Mouse (Mus musculus) embryonic facial prominence, embryonic 11.5 days (tissue): ENCODE results near the gene Crx. TPM values are rescaled to one million over a fixed set of nuclear protein-coding genes. Genes with fewer than 3 reads are reported as not detected.

Experiments used
- ATAC-seq: fragments of 200-750 bp; cut with Nextera tagmentation; replicated peaks from 2 replicates; pipeline ENCODE4 v1.8.0; 2017; ENCODE audit warnings: low read depth; ENCODE audit not compliant: insufficient number of reproducible peaks, low FRiP score, low TSS enrichment
- DNase-seq: peaks from one replicate; pipeline ENCODE4 v3.0.0-alpha.2; 2015; ENCODE audit warnings: low spot score
- H3K27ac ChIP-seq: fragments of 300-500 bp; sonication (generic); replicated peaks from 2 replicates; pipeline ENCODE4 v1.5.1; 2014; ENCODE audit warnings: mild to moderate bottlenecking, low read depth, low read length, control low read depth
- H3K27me3 ChIP-seq: fragments of 300-500 bp; sonication (generic); 2 replicates; pipeline ENCODE4 v1.6.1; 2014; ENCODE audit warnings: mild to moderate bottlenecking, low read length, moderate library complexity, mixed read lengths; ENCODE audit not compliant: control insufficient read depth, insufficient read depth
- H3K36me3 ChIP-seq: fragments of 300-500 bp; sonication (generic); replicated peaks from 2 replicates; pipeline ENCODE4 v1.6.1; 2014; ENCODE audit warnings: low read depth, mild to moderate bottlenecking, low read length, moderate library complexity, mixed read lengths; ENCODE audit not compliant: control insufficient read depth, insufficient read depth
- H3K4me1 ChIP-seq: fragments of 300-500 bp; sonication (generic); 2 replicates; pipeline ENCODE4 v1.6.1; 2014; ENCODE audit warnings: low read length, mixed read lengths; ENCODE audit not compliant: control insufficient read depth, insufficient read depth
- H3K4me2 ChIP-seq: fragments of 300-500 bp; sonication (generic); 2 replicates; pipeline ENCODE4 v1.6.1; 2014; ENCODE audit warnings: low read depth, mild to moderate bottlenecking, control low read depth, low read length, moderate library complexity
- H3K4me3 ChIP-seq: fragments of 300-500 bp; sonication (generic); 2 replicates; pipeline ENCODE4 v1.5.1; 2014; ENCODE audit warnings: low read depth, low read length, control low read depth
- H3K9ac ChIP-seq: fragments of 300-500 bp; sonication (generic); replicated peaks from 2 replicates; pipeline ENCODE4 v1.6.1; 2014; ENCODE audit warnings: mild to moderate bottlenecking, control low read depth, low read length
- H3K9me3 ChIP-seq: fragments of 300-500 bp; sonication (generic); replicated peaks from 2 replicates; pipeline ENCODE4 v1.6.1; 2016; ENCODE audit warnings: mild to moderate bottlenecking, low read length, inconsistent platforms, mixed read lengths; ENCODE audit not compliant: control insufficient read depth
- WGBS: fragments of 180-500 bp; shearing (Covaris S2); extraction: QIAGEN DNeasy Blood & Tissue Kit; methylation state at CpG from one replicate; pipeline ENCODE4 v1.1.7; 2014; 5-methylcytosine and 5-hydroxymethylcytosine counted together
- polyA plus RNA-seq: library from polyadenylated mRNA; unstranded; fragments of >200 nt; fragmentation: Nextera tagmentation; extraction: Ambion mirVana; gene quantifications from 2 replicates; pipeline ENCODE4 v1.2.1, GENCODE M21; 2014

The Crx gene
- polyA plus RNA-seq, 1 experiment from 2014 or later, result 0.10 TPM

- DNase-seq, result no peak
- 81% methylated on average over 9 of the region's 9 CpGs for WGBS
- H3K9ac ChIP-seq, result no peak overlapping the region
- H3K36me3 ChIP-seq, result no peaks in the 10 kb centered on the region
- no peaks in the 10 kb centered on the region for H3K27me3 ChIP-seq
- ATAC-seq, result no peak
- no peak overlapping the region for H3K27ac ChIP-seq
- no peak overlapping the region for H3K4me2 ChIP-seq
- H3K4me3 ChIP-seq, result no peak overlapping the region
- H3K4me1 ChIP-seq, result no peaks in the 10 kb centered on the region
- H3K9me3 ChIP-seq, result no peaks in the 10 kb centered on the region
Observed at GRCm38 (mm10) chr7:15901366-15902048, 21.7 kb upstream of the Crx start.

GRCm38 (mm10) chr7:15894251-15894650 is 14.5 kb upstream of the Crx start:
- no peak for ATAC-seq
- H3K4me1 ChIP-seq, result no peaks in the 10 kb centered on the region
- H3K4me3 ChIP-seq, result no peak overlapping the region
- no peaks in the 10 kb centered on the region for H3K9me3 ChIP-seq
- DNase-seq, result no peak
- H3K4me2 ChIP-seq, result no peak overlapping the region
- H3K9ac ChIP-seq, result no peak overlapping the region
- WGBS, result 85% methylated on average over 1 of the region's 1 CpGs
- no peaks in the 10 kb centered on the region for H3K36me3 ChIP-seq
- H3K27ac ChIP-seq, result no peak overlapping the region
- H3K27me3 ChIP-seq, result no peaks in the 10 kb centered on the region

- no peak overlapping the region for H3K4me2 ChIP-seq
- no peaks in the 10 kb centered on the region for H3K36me3 ChIP-seq
- 84% methylated on average over 2 of the region's 2 CpGs for WGBS
- no peak overlapping the region for H3K4me3 ChIP-seq
- no peak overlapping the region for H3K27ac ChIP-seq
- no peaks in the 10 kb centered on the region for H3K9me3 ChIP-seq
- H3K9ac ChIP-seq, result no peak overlapping the region
- no peak for DNase-seq
- H3K4me1 ChIP-seq, result no peaks in the 10 kb centered on the region
- ATAC-seq, result no peak
- no peaks in the 10 kb centered on the region for H3K27me3 ChIP-seq
Observed at GRCm38 (mm10) chr7:15884127-15884526, 4.4 kb upstream of the Crx start.

- DNase-seq (no peak), ATAC-seq (no peak)
- no peak within 1 kb of the TSS for H3K27ac ChIP-seq
- no peaks in the 10 kb centered on the region for H3K27me3 ChIP-seq
- WGBS, result 92% methylated on average over 2 of the region's 2 CpGs
- H3K4me2 ChIP-seq, result no peak within 1 kb of the TSS
- no peaks in the 10 kb centered on the region for H3K9me3 ChIP-seq
- no peak within 1 kb of the TSS for H3K9ac ChIP-seq
- H3K4me1 ChIP-seq, result no peaks in the 10 kb centered on the region
- no peaks in the 10 kb centered on the region for H3K36me3 ChIP-seq
- no peak within 1 kb of the TSS for H3K4me3 ChIP-seq
Observed at GRCm38 (mm10) chr7:15882317-15882716, 2.5 kb upstream of the Crx start, which contains the start of gene Crxos. Gene Crxos, plus strand, starts transcription at chr7:15882617.

- no peak overlapping the region for H3K4me3 ChIP-seq
- no peaks in the 10 kb centered on the region for H3K9me3 ChIP-seq
- H3K4me1 ChIP-seq, result no peaks in the 10 kb centered on the region
- H3K4me2 ChIP-seq, result no peak overlapping the region
- no peaks in the 10 kb centered on the region for H3K36me3 ChIP-seq
- DNase-seq (no peak), ATAC-seq (0 out of 2 replicates have a peak, but pooled peaks have one; percentile 41)
- 58% methylated on average over 3 of the region's 3 CpGs for WGBS
- H3K27ac ChIP-seq, result no peak overlapping the region
- H3K9ac ChIP-seq, result no peak overlapping the region
- H3K27me3 ChIP-seq, result no peaks in the 10 kb centered on the region
Observed at GRCm38 (mm10) chr7:15881831-15882230, 2.1 kb upstream of the Crx start.

- DNase-seq (peak; percentile 1), ATAC-seq (no peak; the same call in 1 of the 2 replicates)
- Histone ChIP-seq H3K4me3 (no peak overlapping the region), H3K36me3 (no peaks in the 10 kb centered on the region), H3K4me2 (no peak overlapping the region), H3K27me3 (no peaks in the 10 kb centered on the region), H3K9me3 (no peaks in the 10 kb centered on the region), H3K27ac (no peak overlapping the region), H3K9ac (no peak overlapping the region), H3K4me1 (no peaks in the 10 kb centered on the region)
- 4% methylated on average over 7 of the region's 7 CpGs for WGBS
Observed at GRCm38 (mm10) chr7:15881388-15881787, 1.6 kb upstream of the Crx start.

- H3K36me3 ChIP-seq, result no peaks in the 10 kb centered on the region
- DNase-seq, result no peak
- no peaks in the 10 kb centered on the region; the same call in 1 of the 2 replicates for H3K9me3 ChIP-seq
- no peak overlapping the region for H3K9ac ChIP-seq
- WGBS, result 50% methylated on average over 4 of the region's 4 CpGs
- H3K27me3 ChIP-seq, result no peaks in the 10 kb centered on the region
- ATAC-seq, result no peak
- H3K4me3 ChIP-seq, result no peak overlapping the region
- no peak overlapping the region for H3K27ac ChIP-seq
- H3K4me2 ChIP-seq, result no peak overlapping the region
- H3K4me1 ChIP-seq, result no peaks in the 10 kb centered on the region
Observed at GRCm38 (mm10) chr7:15864104-15864503, 15.7 kb downstream of the Crx start.

- Histone ChIP-seq H3K4me1 (no peaks in the 10 kb centered on the region), H3K9me3 (no peaks in the 10 kb centered on the region), H3K9ac (no peak overlapping the region), H3K27me3 (no peaks in the 10 kb centered on the region), H3K36me3 (no peaks in the 10 kb centered on the region), H3K4me3 (no peak overlapping the region), H3K27ac (no peak overlapping the region), H3K4me2 (no peak overlapping the region)
- no peak for ATAC-seq
- DNase-seq, result no peak
- 30% methylated on average over 2 of the region's 2 CpGs for WGBS
Observed at GRCm38 (mm10) chr7:15859657-15860056, 20.1 kb downstream of the Crx start.
